Mouse (Mus musculus) liver, adult 2 months (tissue): Measurements from ENCODE around the gene Soga3.

ENCODE experiments used
- CTCF ChIP-seq: fragments of 200-500 bp; IDR thresholded peaks from 2 replicates; pipeline ENCODE4 v1.5.1; 2011; ENCODE audit warnings: low read depth, low read length, control low read depth
- POLR2A ChIP-seq: fragments of 200-500 bp; IDR thresholded peaks from 2 replicates; pipeline ENCODE4 v1.6.1; 2011; ENCODE audit warnings: low read length, control low read depth; ENCODE audit not compliant: insufficient read depth; ENCODE audit errors: extremely low read depth

DNA sequence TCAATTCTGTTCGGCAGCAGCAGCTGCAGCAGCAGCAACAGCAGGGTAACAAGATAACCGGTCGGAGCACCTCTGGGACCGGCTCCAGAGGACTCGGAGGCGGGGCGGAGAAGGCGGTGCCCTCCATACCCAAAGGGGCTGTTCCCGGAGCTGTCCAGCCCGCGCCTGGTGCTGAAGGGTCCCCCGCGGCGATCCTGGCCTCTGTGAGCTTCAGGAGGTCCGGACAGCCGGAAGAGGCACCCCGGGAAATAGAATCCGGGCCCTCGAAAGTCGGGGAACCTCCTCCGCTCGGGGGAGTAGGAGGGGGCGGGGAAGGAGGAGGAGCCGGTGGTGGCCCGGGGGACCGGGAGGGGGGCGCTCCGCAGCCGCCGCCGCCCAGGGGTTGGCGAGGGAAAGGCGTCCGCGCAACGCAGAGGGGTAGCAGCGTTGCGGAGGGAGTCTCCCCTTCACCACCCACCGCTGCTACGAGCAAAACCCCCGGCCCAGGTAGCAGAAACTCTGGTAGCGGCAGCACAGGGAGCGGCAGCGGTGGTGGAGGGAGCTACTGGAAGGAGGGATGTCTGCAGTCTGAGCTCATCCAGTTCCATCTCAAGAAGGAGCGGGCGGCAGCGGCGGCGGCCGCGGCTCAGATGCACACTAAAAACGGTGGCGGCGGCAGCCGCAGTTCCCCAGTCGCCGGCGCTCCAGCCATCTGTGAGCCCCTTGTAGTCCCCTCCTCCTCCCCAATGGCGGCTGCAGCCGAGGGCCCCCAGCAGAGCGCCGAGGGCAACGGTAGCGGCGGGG lies 3.4 kb downstream of the Soga3 start:
- TF ChIP-seq CTCF (no peak), POLR2A (no peak)
